Mouse (Mus musculus) neural tube, embryonic 13.5 days (tissue): ENCODE measurements around the gene Gstz1. TPM values are rescaled to one million over a fixed set of nuclear protein-coding genes. Genes with fewer than 3 reads are reported as not detected.
"Not testable (repeated sequence)": the region's sequence is repeated elsewhere in the genome, so short reads cannot be mapped to it uniquely, and the experiment has no call there.

ENCODE experiments used
- ATAC-seq: fragments of 200-750 bp; cut with Nextera tagmentation; 2 replicates; pipeline ENCODE4 v1.8.0; 2017; ENCODE audit warnings: low read depth, mild to moderate bottlenecking, moderate TSS enrichment, moderate library complexity
- H3K27ac ChIP-seq: fragments of 300-500 bp; sonication (generic); replicated peaks from 2 replicates; pipeline ENCODE4 v1.5.1; 2015; ENCODE audit warnings: moderate library complexity, mild to moderate bottlenecking, inconsistent platforms
- H3K27me3 ChIP-seq: fragments of 300-500 bp; sonication (generic); 2 replicates; pipeline ENCODE4 v1.6.1; 2015; ENCODE audit warnings: mild to moderate bottlenecking, inconsistent platforms
- H3K36me3 ChIP-seq: fragments of 300-500 bp; sonication (generic); 2 replicates; pipeline ENCODE4 v1.6.1; 2015; ENCODE audit warnings: mild to moderate bottlenecking, inconsistent platforms
- H3K4me1 ChIP-seq: fragments of 300-500 bp; sonication (generic); replicated peaks from 2 replicates; pipeline ENCODE4 v1.6.1; 2015; ENCODE audit warnings: inconsistent platforms
- H3K4me2 ChIP-seq: fragments of 300-500 bp; sonication (generic); 2 replicates; pipeline ENCODE4 v1.6.1; 2015; ENCODE audit warnings: inconsistent platforms, mild to moderate bottlenecking, moderate library complexity
- H3K4me3 ChIP-seq: fragments of 300-500 bp; sonication (generic); 2 replicates; pipeline ENCODE4 v1.5.1; 2015; ENCODE audit warnings: mild to moderate bottlenecking, inconsistent platforms
- H3K9ac ChIP-seq: fragments of 300-500 bp; sonication (generic); 2 replicates; pipeline ENCODE4 v1.6.1; 2015; ENCODE audit warnings: moderate library complexity, mild to moderate bottlenecking, inconsistent platforms
- H3K9me3 ChIP-seq: fragments of 300-500 bp; sonication (generic); 2 replicates; pipeline ENCODE4 v1.6.1; 2016; ENCODE audit warnings: inconsistent platforms
- WGBS: fragments of 180-500 bp; shearing (Covaris S2); methylation state at CpG from one replicate; pipeline ENCODE4 v1.1.7; 2015; 5-methylcytosine and 5-hydroxymethylcytosine counted together
- polyA plus RNA-seq: library from polyadenylated mRNA; unstranded; fragments of >200 nt; fragmentation: Nextera tagmentation; extraction: Ambion mirVana; gene quantifications from 2 replicates; pipeline ENCODE4 v1.2.1, GENCODE M21; 2015

The Gstz1 gene
- polyA plus RNA-seq, 1 experiment from 2014 or later, result 28.0 TPM

- Histone ChIP-seq H3K9ac (no peak overlapping the region), H3K4me1 (peaks cover 5% of the 10 kb centered on the region; the same call in 1 of the 2 replicates), H3K9me3 (no peaks in the 10 kb centered on the region), H3K27me3 (no peaks in the 10 kb centered on the region), H3K27ac (no peak overlapping the region), H3K4me3 (no peak overlapping the region), H3K4me2 (no peak overlapping the region), H3K36me3 (peaks cover 55% of the 10 kb centered on the region)
- 95% methylated on average over 9 of the region's 9 CpGs for WGBS
- no peak for ATAC-seq
These were observed 14.2 kb upstream of the Gstz1 start for GRCm38 (mm10) chr12:87132784-87133183.

- no peaks in the 10 kb centered on the region for H3K9me3 ChIP-seq
- no peak overlapping the region for H3K9ac ChIP-seq
- peaks cover 14% of the 10 kb centered on the region; the same call in 1 of the 2 replicates for H3K4me1 ChIP-seq
- H3K4me3 ChIP-seq, result no peak overlapping the region
- peaks cover 29% of the 10 kb centered on the region for H3K36me3 ChIP-seq
- ATAC-seq, result peak; percentile 78
- H3K27me3 ChIP-seq, result no peaks in the 10 kb centered on the region
- no peak overlapping the region for H3K4me2 ChIP-seq
- WGBS, result 69% methylated on average over 15 of the region's 15 CpGs
- H3K27ac ChIP-seq, result peak overlapping the region; percentile 75
These were observed 9.3 kb upstream of the Gstz1 start for GRCm38 (mm10) chr12:87137439-87138341.

GRCm38 (mm10) chr12:87138342-87138701 lies 8.6 kb upstream of the Gstz1 start:
- Histone ChIP-seq H3K27ac (peak overlapping the region; percentile 75), H3K4me3 (no peak overlapping the region), H3K9ac (no peak overlapping the region), H3K9me3 (no peaks in the 10 kb centered on the region), H3K27me3 (no peaks in the 10 kb centered on the region), H3K4me2 (no peak overlapping the region), H3K4me1 (peaks cover 14% of the 10 kb centered on the region; the same call in 1 of the 2 replicates), H3K36me3 (peaks cover 23% of the 10 kb centered on the region)
- WGBS, result 33% methylated on average over 2 of the region's 2 CpGs
- ATAC-seq, result no peak; the same call in 1 of the 2 replicates

GRCm38 (mm10) chr12:87138768-87139167 lies 8.2 kb upstream of the Gstz1 start:
- WGBS, result 50% methylated on average over 2 of the region's 2 CpGs

GRCm38 (mm10) chr12:87142156-87142555 lies 4.8 kb upstream of the Gstz1 start:
- Histone ChIP-seq H3K27me3 (no peaks in the 10 kb centered on the region), H3K36me3 (no peaks in the 10 kb centered on the region)
- WGBS, result 77% methylated on average over 2 of the region's 2 CpGs

More at GRCm38 (mm10) chr12:87138768-87139167, 8.2 kb upstream of the Gstz1 start:
- H3K36me3 ChIP-seq, result peaks cover 20% of the 10 kb centered on the region; the same call in 1 of the 2 replicates
- peak overlapping the region; percentile 52; the same call in 1 of the 2 replicates for H3K27ac ChIP-seq
- H3K4me1 ChIP-seq, result peaks cover 14% of the 10 kb centered on the region; the same call in 1 of the 2 replicates
- no peaks in the 10 kb centered on the region for H3K27me3 ChIP-seq
- H3K9ac ChIP-seq, result no peak overlapping the region
- no peak overlapping the region for H3K4me2 ChIP-seq
- no peak for ATAC-seq
- H3K4me3 ChIP-seq, result no peak overlapping the region
- H3K9me3 ChIP-seq, result no peaks in the 10 kb centered on the region

GRCm38 (mm10) chr12:87147395-87148089 lies 577 bp downstream of the Gstz1 start, which contains the start of gene Pomt2:
Gene Pomt2, minus strand, starts transcription at chr12:87147968.
- Histone ChIP-seq H3K36me3 (peaks cover 8% of the 10 kb centered on the region; the same call in 1 of the 2 replicates), H3K4me3 (peak within 1 kb of the TSS; percentile 76)
- WGBS, result under 1% methylated on average over 61 of the region's 61 CpGs

More at GRCm38 (mm10) chr12:87142156-87142555, 4.8 kb upstream of the Gstz1 start:
- Histone ChIP-seq H3K4me2 (no peak overlapping the region), H3K4me3 (no peak overlapping the region), H3K4me1 (peaks cover 31% of the 10 kb centered on the region), H3K27ac (no peak overlapping the region), H3K9ac (no peak overlapping the region), H3K9me3 (no peaks in the 10 kb centered on the region)
- no peak for ATAC-seq

GRCm38 (mm10) chr12:87148136-87148535 lies 1.2 kb downstream of the Gstz1 start:
- Histone ChIP-seq H3K4me1 (peaks cover 26% of the 10 kb centered on the region), H3K4me3 (peak overlapping the region; percentile 76), H3K9me3 (0 out of 2 replicates have a peak, but pooled peaks cover 3% of the 10 kb centered on the region), H3K4me2 (peak overlapping the region; percentile 65), H3K36me3 (peaks cover 8% of the 10 kb centered on the region; the same call in 1 of the 2 replicates), H3K27ac (peak overlapping the region; percentile 98), H3K9ac (peak overlapping the region; percentile 76), H3K27me3 (no peaks in the 10 kb centered on the region)
- no peak for ATAC-seq
- WGBS, result 18% methylated on average over 15 of the region's 15 CpGs

More at GRCm38 (mm10) chr12:87147395-87148089, 577 bp downstream of the Gstz1 start, which contains the start of gene Pomt2:
- ATAC-seq, result peak; percentile 96
- peaks cover 26% of the 10 kb centered on the region for H3K4me1 ChIP-seq
- H3K9ac ChIP-seq, result peak within 1 kb of the TSS; percentile 76
- H3K4me2 ChIP-seq, result peak within 1 kb of the TSS; percentile 65
- H3K27me3 ChIP-seq, result no peaks in the 10 kb centered on the region
- peak within 1 kb of the TSS; percentile 98 for H3K27ac ChIP-seq
- H3K9me3 ChIP-seq, result 0 out of 2 replicates have a peak, but pooled peaks cover 1% of the 10 kb centered on the region

- 94% methylated on average over 5 of the region's 5 CpGs for WGBS
- no peak for ATAC-seq
- Histone ChIP-seq H3K4me3 (no peak overlapping the region), H3K9ac (no peak overlapping the region), H3K4me1 (peaks cover 26% of the 10 kb centered on the region), H3K36me3 (peaks cover 8% of the 10 kb centered on the region; the same call in 1 of the 2 replicates), H3K27ac (no peak overlapping the region), H3K27me3 (no peaks in the 10 kb centered on the region), H3K4me2 (no peak overlapping the region), H3K9me3 (0 out of 2 replicates have a peak, but pooled peaks cover 3% of the 10 kb centered on the region)
These were observed 2.5 kb downstream of the Gstz1 start for GRCm38 (mm10) chr12:87149471-87149870.

GRCm38 (mm10) chr12:87154448-87154847 lies 7.5 kb downstream of the Gstz1 start:
- not testable (repeated sequence) for H3K9ac ChIP-seq, H3K4me1 ChIP-seq, H3K27me3 ChIP-seq, H3K4me3 ChIP-seq, H3K36me3 ChIP-seq, H3K27ac ChIP-seq, H3K4me2 ChIP-seq, H3K9me3 ChIP-seq, ATAC-seq
- WGBS, result 88% methylated on average over 4 of the region's 4 CpGs

- 67% methylated on average over 4 of the region's 4 CpGs for WGBS
- ATAC-seq, result no peak
- Histone ChIP-seq H3K4me3 (no peak overlapping the region), H3K27ac (no peak overlapping the region), H3K27me3 (no peaks in the 10 kb centered on the region), H3K9ac (no peak overlapping the region), H3K4me1 (no peaks in the 10 kb centered on the region), H3K36me3 (peaks cover 8% of the 10 kb centered on the region), H3K9me3 (0 out of 2 replicates have a peak, but pooled peaks cover 3% of the 10 kb centered on the region), H3K4me2 (no peak overlapping the region)
These were observed 10.4 kb downstream of the Gstz1 start for GRCm38 (mm10) chr12:87157361-87157760.

GRCm38 (mm10) chr12:87158099-87158498 lies 11.1 kb downstream of the Gstz1 start:
- Histone ChIP-seq H3K9me3 (no peaks in the 10 kb centered on the region), H3K9ac (no peak overlapping the region), H3K4me3 (no peak overlapping the region), H3K27me3 (no peaks in the 10 kb centered on the region), H3K27ac (no peak overlapping the region), H3K36me3 (peaks cover 10% of the 10 kb centered on the region), H3K4me1 (no peaks in the 10 kb centered on the region), H3K4me2 (no peak overlapping the region)
- WGBS, result 83% methylated on average over 7 of the region's 7 CpGs
- no peak for ATAC-seq

- 76% methylated on average over 1 of the region's 1 CpGs for WGBS
- Histone ChIP-seq H3K4me2 (no peak overlapping the region), H3K36me3 (peaks cover 22% of the 10 kb centered on the region), H3K9me3 (no peaks in the 10 kb centered on the region), H3K4me1 (no peaks in the 10 kb centered on the region), H3K9ac (no peak overlapping the region), H3K27ac (no peak overlapping the region), H3K4me3 (no peak overlapping the region), H3K27me3 (no peaks in the 10 kb centered on the region)
- no peak for ATAC-seq
These were observed 13.3 kb downstream of the Gstz1 start for GRCm38 (mm10) chr12:87160310-87160709.
